Mouse (Mus musculus) neural tube, embryonic 14.5 days (tissue): ENCODE data around the gene Zdhhc13. TPM values are rescaled to one million over a fixed set of nuclear protein-coding genes. Genes with fewer than 3 reads are reported as not detected.

Source experiments
- ATAC-seq: fragments of 200-750 bp; cut with Nextera tagmentation; 2 replicates; pipeline ENCODE4 v1.8.0; 2017; ENCODE audit warnings: low read depth, mild to moderate bottlenecking, moderate TSS enrichment, moderate library complexity
- H3K27ac ChIP-seq: fragments of 300-500 bp; sonication (generic); 2 replicates; pipeline ENCODE4 v1.5.1; 2014; ENCODE audit warnings: low read depth, mild to moderate bottlenecking, control low read depth, low read length, moderate library complexity, mixed read lengths
- H3K27me3 ChIP-seq: fragments of 300-500 bp; sonication (generic); 2 replicates; pipeline ENCODE4 v1.6.1; 2014; ENCODE audit warnings: low read length; ENCODE audit not compliant: control insufficient read depth, insufficient read depth
- H3K36me3 ChIP-seq: fragments of 300-500 bp; sonication (generic); 2 replicates; pipeline ENCODE4 v1.6.1; 2014; ENCODE audit warnings: low read length, mixed read lengths; ENCODE audit not compliant: control insufficient read depth, insufficient read depth
- H3K4me1 ChIP-seq: fragments of 300-500 bp; sonication (generic); 2 replicates; pipeline ENCODE4 v1.6.1; 2014; ENCODE audit warnings: low read length; ENCODE audit not compliant: control insufficient read depth, insufficient read depth
- H3K4me2 ChIP-seq: fragments of 300-500 bp; sonication (generic); 2 replicates; pipeline ENCODE4 v1.6.1; 2014; ENCODE audit warnings: mild to moderate bottlenecking, low read depth, low read length, control low read depth
- H3K4me3 ChIP-seq: fragments of 300-500 bp; sonication (generic); 2 replicates; pipeline ENCODE4 v1.5.1; 2014; ENCODE audit warnings: low read depth, low read length, control low read depth, mixed read lengths
- H3K9ac ChIP-seq: fragments of 300-500 bp; sonication (generic); replicated peaks from 2 replicates; pipeline ENCODE4 v1.6.1; 2014; ENCODE audit warnings: low read depth, mild to moderate bottlenecking, control low read depth, low read length, mixed read lengths
- H3K9me3 ChIP-seq: fragments of 300-500 bp; sonication (generic); 2 replicates; pipeline ENCODE4 v1.6.1; 2016; ENCODE audit warnings: low read length; ENCODE audit not compliant: control insufficient read depth
- WGBS: fragments of 180-500 bp; shearing (Covaris S2); extraction: QIAGEN DNeasy Blood & Tissue Kit; methylation state at CpG from one replicate; pipeline ENCODE4 v1.1.7; 2014; 5-methylcytosine and 5-hydroxymethylcytosine counted together
- polyA plus RNA-seq: library from polyadenylated mRNA; unstranded; fragments of >200 nt; fragmentation: Nextera tagmentation; extraction: Ambion mirVana; gene quantifications from 2 replicates; pipeline ENCODE4 v1.2.1, GENCODE M21; 2014

Gene Zdhhc13
- polyA plus RNA-seq, 1 experiment from 2014 or later = 48.1 TPM

DNA sequence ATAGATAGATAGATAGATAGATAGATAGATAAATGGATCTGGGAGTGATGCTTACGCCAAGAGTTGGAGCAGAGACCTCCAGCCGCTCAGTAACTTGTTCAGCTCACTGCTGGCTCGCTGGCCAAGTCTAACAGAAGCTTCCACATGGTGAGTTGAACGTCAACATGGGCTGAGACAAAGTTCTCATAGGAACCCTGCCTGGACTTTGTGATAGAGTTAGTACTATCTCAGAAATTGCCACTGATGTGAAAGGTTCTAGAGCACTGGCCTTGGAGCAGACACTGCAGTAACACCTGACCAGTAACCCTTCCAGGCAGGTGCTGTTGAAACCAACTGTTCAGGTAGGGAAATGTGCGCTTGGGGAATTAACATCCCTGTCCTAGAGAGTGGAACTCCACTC, 54.7 kb downstream of the Zdhhc13 start:
- Histone ChIP-seq H3K4me3 (no peak overlapping the region), H3K4me1 (0 out of 2 replicates have a peak, but pooled peaks cover 2% of the 10 kb centered on the region), H3K4me2 (no peak overlapping the region), H3K36me3 (no peaks in the 10 kb centered on the region), H3K27me3 (peaks cover 24% of the 10 kb centered on the region), H3K27ac (no peak overlapping the region), H3K9ac (no peak overlapping the region), H3K9me3 (no peaks in the 10 kb centered on the region)
- 90% methylated on average over 5 of the region's 5 CpGs for WGBS
- ATAC-seq = no peak

DNA sequence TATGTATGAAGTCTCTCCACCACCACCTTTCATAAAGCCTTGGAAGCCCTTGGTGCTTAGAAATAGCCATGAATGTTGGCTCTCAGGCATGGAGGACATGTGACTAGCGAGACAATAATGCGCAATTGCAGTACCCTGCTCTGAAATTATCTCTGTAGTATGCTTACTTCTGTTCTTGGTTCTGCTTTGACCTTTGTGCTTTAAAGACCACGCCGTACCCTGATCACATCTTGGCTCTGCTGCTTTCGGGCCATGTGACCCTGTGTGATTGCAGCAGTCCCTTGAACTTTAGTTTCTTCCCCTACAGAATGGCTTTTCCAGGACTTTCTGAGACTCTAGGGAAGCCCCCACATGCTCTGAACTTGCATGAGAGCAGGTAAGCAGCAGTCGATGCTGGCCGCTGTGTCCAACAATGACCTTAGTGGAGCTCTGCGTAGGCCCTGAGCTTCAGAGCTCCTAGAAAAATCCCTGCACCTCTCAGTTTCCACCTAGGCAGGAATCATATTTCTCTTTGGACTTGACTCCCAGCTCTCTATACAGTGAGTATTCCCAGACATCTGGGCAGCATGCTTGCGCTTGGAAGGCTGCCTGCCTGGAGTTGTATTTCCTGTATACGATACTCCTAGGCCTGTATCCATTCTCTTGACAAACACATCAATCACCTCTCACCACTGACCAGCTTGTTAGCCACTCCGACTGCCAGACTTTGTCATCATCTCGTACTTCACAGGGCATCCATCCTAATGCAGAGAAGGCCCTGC, 56.6 kb downstream of the Zdhhc13 start:
- H3K4me1 ChIP-seq = 0 out of 2 replicates have a peak, but pooled peaks cover 2% of the 10 kb centered on the region
- peaks cover 6% of the 10 kb centered on the region for H3K27me3 ChIP-seq
- H3K4me3 ChIP-seq = no peak overlapping the region
- ATAC-seq = no peak
- no peaks in the 10 kb centered on the region for H3K36me3 ChIP-seq
- no peak overlapping the region for H3K4me2 ChIP-seq
- no peak overlapping the region for H3K27ac ChIP-seq
- WGBS = 86% methylated on average over 12 of the region's 12 CpGs
- H3K9ac ChIP-seq = no peak overlapping the region
- no peaks in the 10 kb centered on the region for H3K9me3 ChIP-seq

DNA sequence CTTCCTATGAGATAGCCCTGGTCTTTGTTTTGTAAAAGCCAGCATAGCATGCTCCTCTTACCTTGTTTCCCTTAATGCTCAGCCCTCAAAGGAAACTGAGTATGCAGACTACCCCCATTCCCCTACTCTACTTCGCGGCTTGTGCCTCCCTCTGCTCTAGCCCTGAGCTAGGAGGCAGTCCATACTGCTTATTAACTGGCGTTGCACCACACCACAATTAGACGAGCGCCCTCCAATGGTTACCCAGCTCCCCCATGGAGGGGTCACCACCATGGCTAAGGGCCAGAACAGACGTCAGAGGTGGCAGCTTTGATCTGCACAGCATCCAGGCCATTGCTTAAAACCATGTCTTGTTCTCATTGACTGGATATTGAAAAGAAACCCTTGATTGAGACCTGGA, 58.0 kb downstream of the Zdhhc13 start:
- no peak overlapping the region for H3K4me2 ChIP-seq
- WGBS = 54% methylated on average over 6 of the region's 6 CpGs
- H3K27me3 ChIP-seq = peaks cover 2% of the 10 kb centered on the region
- H3K4me1 ChIP-seq = 0 out of 2 replicates have a peak, but pooled peaks cover 2% of the 10 kb centered on the region
- no peaks in the 10 kb centered on the region for H3K36me3 ChIP-seq
- no peak overlapping the region for H3K9ac ChIP-seq
- no peak for ATAC-seq
- no peaks in the 10 kb centered on the region for H3K9me3 ChIP-seq
- no peak overlapping the region for H3K27ac ChIP-seq
- H3K4me3 ChIP-seq = no peak overlapping the region

DNA sequence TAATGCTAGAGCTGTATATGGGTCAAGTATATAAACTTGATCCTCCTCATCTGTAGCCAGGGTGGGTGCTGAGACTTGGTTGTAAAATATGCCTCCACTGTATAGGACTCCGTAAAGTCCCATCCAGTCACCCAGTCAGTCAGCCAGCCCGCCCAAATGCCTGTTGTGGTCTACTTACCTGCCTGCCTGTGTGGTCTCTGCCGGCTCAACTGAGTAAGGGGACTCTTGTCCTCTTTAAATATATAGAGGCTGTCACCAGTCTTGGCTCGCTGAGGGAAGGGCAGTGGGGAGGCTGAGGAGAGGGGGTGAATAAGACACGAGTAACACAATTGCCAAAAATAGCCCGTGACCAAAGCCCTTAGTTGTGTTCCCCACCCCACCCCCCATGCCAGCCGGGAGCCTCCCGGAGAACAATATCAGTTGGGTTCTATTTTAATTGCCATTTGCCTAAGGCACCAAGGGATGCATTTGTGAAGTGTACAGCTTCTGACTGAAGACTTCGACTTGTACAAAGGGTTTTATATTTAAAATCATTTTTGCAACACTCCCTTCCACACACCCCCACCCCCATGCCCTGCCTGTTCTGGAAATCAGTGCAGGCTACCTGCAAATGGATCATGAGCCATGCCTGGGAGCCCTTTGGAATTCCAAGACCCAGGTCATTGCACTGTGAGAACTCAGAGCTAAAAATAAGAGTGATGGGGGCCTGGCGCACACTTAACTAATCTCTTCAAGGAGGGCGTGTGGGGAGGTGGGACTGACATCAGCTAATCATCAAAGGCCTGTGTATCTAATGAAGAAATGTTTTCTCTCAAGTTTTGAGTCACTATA, 59.2 kb downstream of the Zdhhc13 start, which contains the start of gene Csrp3:
Gene Csrp3, minus strand, starts transcription at position 214 of the 831 bp plus-strand sequence.
- H3K4me1 ChIP-seq = 0 out of 2 replicates have a peak, but pooled peaks cover 2% of the 10 kb centered on the region
- H3K9me3 ChIP-seq = no peaks in the 10 kb centered on the region
- H3K27me3 ChIP-seq = peaks cover 2% of the 10 kb centered on the region
- H3K36me3 ChIP-seq = no peaks in the 10 kb centered on the region
- no peak within 1 kb of the TSS for H3K9ac ChIP-seq
- H3K4me2 ChIP-seq = no peak within 1 kb of the TSS
- no peak for ATAC-seq
- WGBS = 40% methylated on average over 11 of the region's 11 CpGs
- no peak within 1 kb of the TSS for H3K27ac ChIP-seq
- no peak within 1 kb of the TSS for H3K4me3 ChIP-seq

DNA sequence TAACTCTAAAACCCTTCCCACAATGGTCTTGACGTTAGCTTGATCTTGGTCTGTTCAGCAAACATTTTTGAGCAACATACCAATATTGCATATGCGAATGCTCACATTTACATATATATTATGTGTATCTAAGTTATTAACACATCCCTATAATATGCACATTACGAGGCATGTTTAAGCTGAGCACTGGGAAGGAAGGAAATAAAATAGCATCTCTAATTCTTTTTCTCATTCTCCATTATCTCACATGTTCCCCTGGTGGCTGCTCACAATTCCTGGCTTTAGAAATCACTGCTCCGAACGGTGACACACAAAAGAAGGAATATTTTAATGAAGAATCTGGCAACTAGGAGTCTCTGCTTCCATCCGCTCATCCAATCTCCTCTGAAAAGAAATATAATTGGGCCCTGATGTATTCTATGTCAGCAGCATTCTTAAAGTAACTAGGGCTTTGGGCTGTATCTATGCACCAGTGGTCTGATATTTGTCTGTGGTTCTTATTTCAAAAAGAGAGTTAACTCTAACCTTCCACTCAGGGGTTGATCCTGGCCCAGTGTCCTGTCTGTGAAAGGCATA, 62.8 kb downstream of the Zdhhc13 start:
- Histone ChIP-seq H3K27me3 (no peaks in the 10 kb centered on the region), H3K9me3 (no peaks in the 10 kb centered on the region), H3K4me2 (no peak overlapping the region), H3K36me3 (no peaks in the 10 kb centered on the region), H3K27ac (peak overlapping the region; percentile 13; the same call in 1 of the 2 replicates), H3K4me3 (no peak overlapping the region), H3K9ac (no peak overlapping the region), H3K4me1 (0 out of 2 replicates have a peak, but pooled peaks cover 2% of the 10 kb centered on the region)
- peak; percentile 65; the same call in 1 of the 2 replicates for ATAC-seq
- 56% methylated on average over 6 of the region's 6 CpGs for WGBS

DNA sequence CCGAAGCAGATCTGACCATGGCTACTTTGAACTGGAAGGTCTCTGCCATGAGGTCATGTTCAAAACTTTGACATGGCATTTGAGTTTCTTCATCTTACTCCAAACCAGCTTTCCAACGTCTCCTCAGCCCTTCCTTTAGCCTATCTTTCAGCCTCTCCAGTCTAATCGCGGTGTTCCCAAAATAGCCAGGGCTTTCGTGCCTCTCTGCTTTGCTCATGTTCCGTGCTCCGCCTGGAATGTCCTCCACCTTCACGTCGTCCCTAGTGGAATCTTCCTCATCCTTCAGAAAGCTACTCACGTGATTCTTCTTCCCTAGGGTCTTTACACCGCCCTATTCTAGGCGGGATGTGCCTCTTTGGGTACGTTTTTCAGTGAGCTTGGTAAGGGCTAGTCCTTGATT, 64.7 kb downstream of the Zdhhc13 start:
- H3K36me3 ChIP-seq = no peaks in the 10 kb centered on the region
- H3K9me3 ChIP-seq = no peaks in the 10 kb centered on the region
- no peak for ATAC-seq
- no peaks in the 10 kb centered on the region for H3K27me3 ChIP-seq
- no peaks in the 10 kb centered on the region for H3K4me1 ChIP-seq
- no peak overlapping the region for H3K4me2 ChIP-seq
- H3K4me3 ChIP-seq = no peak overlapping the region
- H3K9ac ChIP-seq = no peak overlapping the region
- no peak overlapping the region for H3K27ac ChIP-seq
- WGBS = 89% methylated on average over 13 of the region's 13 CpGs

DNA sequence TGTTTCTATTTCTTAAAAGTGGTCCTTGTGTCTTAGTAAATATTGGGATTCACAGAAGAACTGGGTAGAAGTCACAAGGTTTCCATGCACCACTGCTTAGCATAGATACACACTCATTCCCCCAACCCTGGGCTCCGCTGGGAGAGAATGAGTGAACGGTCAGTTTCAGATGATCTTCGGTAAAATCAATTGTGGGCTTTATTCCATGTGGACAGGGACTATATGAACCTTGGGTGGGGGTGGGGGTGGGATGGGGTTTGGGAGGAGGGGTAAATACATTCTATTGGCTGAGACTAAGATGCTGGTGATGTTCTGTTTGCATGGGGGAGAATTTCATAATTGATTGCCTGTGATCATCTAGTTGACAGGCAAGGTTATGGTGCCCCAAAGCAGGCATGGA, 66.7 kb downstream of the Zdhhc13 start:
- Histone ChIP-seq H3K27me3 (no peaks in the 10 kb centered on the region), H3K4me1 (no peaks in the 10 kb centered on the region), H3K9ac (no peak overlapping the region), H3K4me2 (no peak overlapping the region), H3K36me3 (no peaks in the 10 kb centered on the region), H3K27ac (no peak overlapping the region), H3K9me3 (no peaks in the 10 kb centered on the region), H3K4me3 (no peak overlapping the region)
- WGBS = 91% methylated on average over 3 of the region's 3 CpGs
- no peak for ATAC-seq

DNA sequence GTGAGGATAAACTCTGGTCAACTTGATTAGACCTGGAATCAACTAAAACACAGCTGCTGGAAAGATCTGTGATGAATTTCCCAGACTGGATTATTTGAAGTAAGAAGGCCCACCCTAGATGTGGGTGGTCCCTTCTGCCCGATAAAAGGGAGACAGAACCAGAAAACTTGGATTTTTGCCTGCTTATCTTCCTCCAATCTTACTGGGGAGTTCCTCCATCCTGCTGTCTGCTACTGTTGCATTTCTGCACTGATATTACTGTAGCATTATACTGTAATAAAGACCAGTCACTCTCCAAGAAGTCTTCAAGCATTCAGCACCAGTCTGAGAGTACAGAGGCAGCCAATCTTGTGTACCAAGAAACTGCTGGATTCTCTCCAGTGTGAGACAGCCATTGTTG, 69.5 kb downstream of the Zdhhc13 start:
- Histone ChIP-seq H3K36me3 (no peaks in the 10 kb centered on the region), H3K9me3 (no peaks in the 10 kb centered on the region), H3K4me3 (no peak overlapping the region), H3K27ac (no peak overlapping the region), H3K4me2 (no peak overlapping the region), H3K9ac (no peak overlapping the region), H3K4me1 (no peaks in the 10 kb centered on the region), H3K27me3 (no peaks in the 10 kb centered on the region)
- ATAC-seq = no peak
- WGBS = 85% methylated on average over 1 of the region's 1 CpGs
